Mouse (Mus musculus): ENCODE measurements at regions not wholly inside any gene's neighbourhood (a gene's known extent, or its start where the extent isn't known, plus 50 kb on each side); places are given as distances from the start of the nearest gene placed in this dataset.

DNA sequence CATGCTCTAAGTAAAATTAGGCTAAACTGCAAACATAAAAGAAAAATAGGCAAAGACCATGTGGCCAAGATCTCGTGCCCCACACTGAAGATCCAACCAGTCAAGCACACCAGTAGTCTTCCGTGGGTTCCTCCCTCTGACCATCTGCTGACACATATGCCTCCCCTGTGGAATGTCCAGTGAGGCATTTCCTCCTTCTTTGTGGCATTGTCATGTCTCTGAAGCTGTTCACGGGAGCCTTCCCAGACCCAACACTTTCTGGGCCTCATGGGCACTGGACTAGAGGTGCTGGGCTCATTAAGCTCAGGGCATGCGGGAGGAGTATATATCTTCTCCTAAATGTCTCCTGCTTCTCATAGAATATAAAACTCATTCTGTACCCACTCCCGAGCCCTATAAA, 237.3 kb upstream of the Hes1 start:
- TF ChIP-seq POLR2A (IDR thresholded peaks at IDR 0.05; ENCODE audit: low read depth, low read length) (no peak), CTCF (conservative IDR thresholded peaks at IDR 0.05; ENCODE audit: insufficient read depth, insufficient read length, low read depth, low read length) (no peak)

All from kidney, adult 2 months (tissue).